Mouse (Mus musculus): ENCODE measurements around the gene Tcf15. TPM values are rescaled to one million over a fixed set of nuclear protein-coding genes. Genes with fewer than 3 reads are reported as not detected.

Tcf15 gene
- total RNA-seq, 2 experiments from 2014 or later, result 39.7 to 50.1 TPM

Other genes starting within 250 kb of the Tcf15 start
- under 1 TPM; 0.19 to 0.22 TPM for gene Angpt4, start 232.4 kb upstream of the Tcf15 start, total RNA-seq (2021)
- gene Fam110a, start 163.3 kb upstream of the Tcf15 start, total RNA-seq (2021), result 1 to 10 TPM; 3.4 to 5.7 TPM
- 1 to 10 TPM; 1.2 to 2.4 TPM for gene Slc52a3, start 147.1 kb upstream of the Tcf15 start, total RNA-seq (2021)
- gene Scrt2, start 62.0 kb upstream of the Tcf15 start, total RNA-seq (2021), result not detected
- gene Srxn1, start 38.0 kb upstream of the Tcf15 start, total RNA-seq (2021), result 10 to 100 TPM; 16.6 to 21.6 TPM
- 100 to 1,000 TPM in 1 of 2 experiments, 10 to 100 TPM in 1; 92.1 to 101 TPM for gene Csnk2a1, start 83.3 kb downstream of the Tcf15 start, total RNA-seq (2021)
- gene Tbc1d20, start 150.3 kb downstream of the Tcf15 start, total RNA-seq (2021), result 10 to 100 TPM; 43.1 to 48.7 TPM
- gene Rbck1, start 189.1 kb downstream of the Tcf15 start, total RNA-seq (2021), result 10 to 100 TPM; 44.2 to 51.4 TPM
- 1 to 10 TPM; 3.6 to 3.8 TPM for gene Trib3, start 200.5 kb downstream of the Tcf15 start, total RNA-seq (2021)
- gene Nrsn2, start 233.1 kb downstream of the Tcf15 start, total RNA-seq (2021), result not detected